Mouse (Mus musculus): ENCODE results near the gene Rtn4r. TPM values are rescaled to one million over a fixed set of nuclear protein-coding genes. Genes with fewer than 3 reads are reported as not detected.
"Not testable (repeated sequence)": the region's sequence is repeated elsewhere in the genome, so short reads cannot be mapped to it uniquely, and the experiment has no call there.

Gene Rtn4r
- total RNA-seq, 1 experiment from 2014 or later: not detected

DNA sequence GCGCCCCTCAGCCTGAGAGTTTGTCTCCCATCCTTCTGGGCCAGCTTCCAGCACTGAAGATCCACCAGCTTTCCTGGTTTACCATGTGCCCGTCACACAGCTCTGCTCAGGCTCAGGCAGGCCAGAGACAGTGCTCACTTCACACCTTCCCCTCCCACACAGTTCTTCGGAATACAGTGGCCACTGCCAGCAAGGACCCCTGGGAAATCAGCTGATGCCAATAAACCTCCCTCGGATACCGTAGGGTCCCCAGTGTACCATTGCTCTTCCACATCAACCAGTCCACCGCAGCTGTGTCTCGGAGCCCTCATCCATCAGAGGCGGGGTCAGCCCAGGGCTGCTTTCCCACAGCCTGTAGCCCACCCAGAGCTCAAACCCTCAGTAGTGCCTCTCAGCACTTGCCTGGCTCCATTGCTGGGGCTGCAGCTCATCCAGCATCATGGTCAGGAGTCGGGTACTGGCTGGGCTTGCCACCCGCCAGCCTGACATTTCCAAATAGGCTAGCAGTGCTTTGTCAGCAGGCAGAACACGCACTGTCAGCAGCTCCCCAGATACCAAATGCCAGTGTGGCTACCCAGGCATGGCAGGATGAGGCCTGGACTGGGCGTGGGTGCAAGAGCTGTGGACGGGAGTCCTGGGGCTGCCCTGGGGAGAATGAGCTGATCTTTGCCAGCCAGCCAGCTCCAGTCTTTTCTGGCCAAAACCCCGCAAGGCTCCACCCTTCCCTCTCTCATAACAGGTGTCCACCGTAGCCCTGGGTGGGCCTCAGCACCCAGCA lies 67.0 kb downstream of the Rtn4r start:
- DNase-seq: no peak

DNA sequence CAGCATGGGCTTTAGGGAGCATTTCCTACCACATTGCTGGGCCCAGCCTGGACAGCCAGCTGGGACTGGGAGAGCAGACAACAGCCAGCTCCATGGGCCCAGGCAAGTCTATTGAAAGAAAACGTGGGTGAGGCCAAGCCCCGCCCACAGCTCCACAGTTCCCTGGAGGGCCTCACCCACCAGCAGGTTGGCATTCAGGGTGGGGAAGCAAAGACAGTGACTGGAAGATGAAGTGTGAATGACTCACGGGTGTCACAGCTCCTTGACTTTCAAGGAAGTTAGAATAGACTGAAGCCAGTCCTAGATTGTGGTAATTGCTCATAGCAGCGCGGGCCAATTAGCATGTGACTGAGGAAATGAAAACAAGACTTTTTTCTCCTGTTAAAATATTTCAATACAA lies 67.6 kb downstream of the Rtn4r start:
- DNase-seq: no peak

DNA sequence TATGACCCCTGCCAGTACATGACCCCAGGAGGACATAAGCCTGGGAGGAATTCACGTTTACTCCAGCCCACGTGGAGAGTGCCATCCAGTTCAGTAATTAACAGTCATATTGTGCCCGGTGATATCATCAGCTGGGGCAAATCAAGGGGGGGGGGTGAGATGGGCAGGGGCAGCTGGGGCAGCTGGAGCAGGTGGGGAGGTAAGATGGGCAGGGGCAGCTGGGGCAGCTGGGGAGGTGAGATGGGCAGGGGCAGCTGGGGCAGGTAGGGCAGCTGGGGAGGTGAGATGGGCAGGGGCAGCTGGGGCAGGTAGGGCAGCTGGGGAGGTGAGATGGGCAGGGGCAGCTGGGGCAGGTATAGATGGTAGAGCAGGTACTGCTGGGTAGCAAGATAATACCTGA lies 68.1 kb downstream of the Rtn4r start:
- DNase-seq: not testable (repeated sequence)

DNA sequence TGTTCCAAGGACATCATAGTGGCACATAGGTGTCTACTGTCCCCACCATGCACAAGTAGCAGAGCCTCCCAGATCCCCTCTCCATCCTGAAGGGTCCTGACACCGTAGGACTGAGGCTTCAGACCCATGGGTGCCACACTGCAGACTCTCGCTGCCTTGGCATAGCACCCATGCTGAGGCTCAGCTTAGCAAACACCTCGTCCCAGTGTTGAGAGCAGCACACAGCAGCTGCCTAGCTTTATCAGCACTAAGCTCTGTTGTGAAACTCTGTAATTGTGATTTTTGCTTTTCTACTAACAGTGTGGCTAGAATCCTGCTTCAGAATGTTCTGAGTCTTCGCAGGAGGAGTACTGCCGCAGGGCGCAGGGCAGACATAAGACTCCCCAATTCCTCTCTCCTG lies 70.4 kb downstream of the Rtn4r start:
- no peak for DNase-seq

DNA sequence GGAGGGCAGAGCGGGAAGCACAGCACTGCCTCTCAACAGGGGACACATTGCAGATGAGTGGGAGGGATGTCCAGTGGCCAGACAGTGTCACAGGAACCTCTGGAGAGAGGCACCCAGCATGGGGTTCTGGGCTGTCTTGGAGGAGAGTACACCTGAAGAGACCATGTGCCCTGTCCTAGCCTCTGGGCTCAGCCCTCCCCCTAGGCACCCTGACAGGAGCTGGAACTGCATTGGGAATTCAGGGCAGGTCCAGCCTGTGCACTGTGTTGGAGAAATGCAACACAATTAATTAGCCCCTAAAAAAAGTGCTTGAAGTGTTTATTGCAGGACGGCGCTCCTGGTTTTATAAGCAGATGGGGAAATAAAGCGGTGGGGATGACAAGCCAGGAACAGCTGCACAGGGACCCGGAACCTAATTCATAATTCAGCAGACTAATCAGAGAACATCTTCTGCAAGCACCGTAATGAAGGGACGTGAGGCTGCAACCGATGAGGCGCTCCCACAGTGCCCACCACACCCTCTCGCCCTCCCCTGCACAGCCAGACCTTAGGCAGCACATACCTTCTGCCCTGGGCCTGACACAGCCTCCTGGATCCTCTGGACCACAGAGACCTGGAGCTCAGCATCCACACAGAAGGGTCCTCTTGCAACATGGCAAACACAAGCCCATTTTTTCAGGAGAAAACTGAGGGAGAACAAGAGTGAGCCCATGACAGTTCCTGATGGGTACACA lies 71.1 kb downstream of the Rtn4r start:
- DNase-seq: no peak

DNA sequence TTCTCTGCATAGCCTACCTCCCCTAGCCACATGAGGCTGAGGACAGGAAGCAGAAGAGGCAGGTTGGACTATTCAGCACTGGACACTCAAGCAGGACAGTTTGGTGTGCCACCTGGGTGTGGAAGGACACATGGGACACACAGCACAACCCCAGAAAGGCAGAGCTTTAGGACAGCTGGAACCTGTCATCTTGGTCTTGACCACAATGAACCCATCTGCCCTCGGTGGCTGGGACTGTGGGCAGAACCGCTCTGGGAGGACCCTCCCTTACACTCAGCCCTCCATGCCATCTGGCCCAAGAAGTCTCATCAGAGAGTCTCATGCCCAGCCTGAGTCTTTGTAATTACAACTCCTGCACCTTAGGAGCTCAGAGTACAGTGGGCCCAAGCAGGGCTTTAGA lies 72.6 kb downstream of the Rtn4r start:
- no peak for DNase-seq

DNA sequence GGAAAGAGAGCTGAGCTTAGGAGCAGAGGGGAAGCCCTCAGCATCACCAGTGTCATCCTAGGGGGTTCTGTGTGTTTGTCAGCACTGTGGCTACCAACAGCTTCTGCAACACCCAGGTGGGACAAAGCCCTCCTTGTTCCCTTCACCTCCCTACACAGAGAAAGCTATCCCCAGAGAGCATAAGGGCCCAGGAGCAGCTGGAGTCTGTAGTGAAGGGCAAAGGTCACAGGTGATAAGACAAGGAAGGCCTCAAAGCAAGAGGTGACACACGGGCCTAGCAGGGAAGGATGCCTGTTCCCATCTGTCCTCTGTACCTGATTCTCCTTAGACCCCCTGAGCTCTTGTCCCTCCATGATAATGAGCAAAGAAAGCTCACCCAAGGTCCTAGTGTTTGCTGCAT lies 74.2 kb downstream of the Rtn4r start:
- DNase-seq: no peak

Small RNA genes lying within 50 kb of the gene (microRNA-seq; reads per million reads assigned to microRNA genes)
- 0.34 to 0.36 reads per million in 2 experiments for gene Mir6366

Other genes with a start within 250 kb of the Rtn4r start
- 0.30 TPM in 1 of 2 replicates, not detected in the other for gene Gm20518, start 236.0 kb upstream of the Rtn4r start, total RNA-seq (2021)
- gene Tssk1, start 233.4 kb upstream of the Rtn4r start, total RNA-seq (2021): 0.12 TPM in 1 of 2 replicates, not detected in the other
- 67.7 and 73.0 TPM in 2 replicates for gene Dgcr2, start 229.1 kb upstream of the Rtn4r start, total RNA-seq (2021)
- not detected in 2 replicates for gene Tssk2, start 229.0 kb upstream of the Rtn4r start, total RNA-seq (2021)
- 19.4 and 21.0 TPM in 2 replicates for gene Ess2, start 216.3 kb upstream of the Rtn4r start, total RNA-seq (2021)
- not detected in 2 replicates for gene Gsc2, start 212.6 kb upstream of the Rtn4r start, total RNA-seq (2021)
- 297 and 308 TPM in 2 replicates for gene Slc25a1, start 199.4 kb upstream of the Rtn4r start, total RNA-seq (2021)
- gene Vpreb2, start 147.2 kb upstream of the Rtn4r start, total RNA-seq (2021): not detected in 2 replicates
- gene Dgcr6, start 74.8 kb upstream of the Rtn4r start, total RNA-seq (2021): 71.9 and 82.3 TPM in 2 replicates
- 41.8 and 67.7 TPM in 2 replicates for gene Prodh, start 37.4 kb upstream of the Rtn4r start, total RNA-seq (2021)
- gene Ccdc188, start 90.2 kb downstream of the Rtn4r start, total RNA-seq (2021): not detected in 2 replicates
- gene Zdhhc8, start 107.5 kb downstream of the Rtn4r start, total RNA-seq (2021): 21.5 and 26.8 TPM in 2 replicates
- gene Trmt2a, start 121.0 kb downstream of the Rtn4r start, total RNA-seq (2021): 60.1 and 63.9 TPM in 2 replicates
- 139 and 168 TPM in 2 replicates for gene Ranbp1, start 121.1 kb downstream of the Rtn4r start, total RNA-seq (2021)
- gene Gm49776, start 130.7 kb downstream of the Rtn4r start, total RNA-seq (2021): not detected in 2 replicates
- gene Dgcr8, start 161.6 kb downstream of the Rtn4r start, total RNA-seq (2021): 37.2 and 39.0 TPM in 2 replicates
- gene Tango2, start 220.5 kb downstream of the Rtn4r start, total RNA-seq (2021): 39.4 and 57.3 TPM in 2 replicates
- 30.3 and 48.1 TPM in 2 replicates for gene Arvcf, start 220.5 kb downstream of the Rtn4r start, total RNA-seq (2021)

All from adrenal gland, postnatal 25 days (tissue).